Mouse (Mus musculus) liver, adult 2 months (tissue): ENCODE data around the gene Lpar3.

Source experiments
- CTCF ChIP-seq: fragments of 200-500 bp; IDR thresholded peaks from 2 replicates; pipeline ENCODE4 v1.5.1; 2011; ENCODE audit warnings: low read depth, low read length, control low read depth
- POLR2A ChIP-seq: fragments of 200-500 bp; IDR thresholded peaks from 2 replicates; pipeline ENCODE4 v1.6.1; 2011; ENCODE audit warnings: low read length, control low read depth; ENCODE audit not compliant: insufficient read depth; ENCODE audit errors: extremely low read depth

GRCm38 (mm10) chr3:146211964-146212363 is 8.8 kb upstream of the Lpar3 start:
- TF ChIP-seq CTCF = no peak
- no peak for TF ChIP-seq POLR2A
